In genomic region chr2:153458022-153458441, GRCm38 (mm10) we compare ENCODE assay signal across 10 mouse cellular contexts. TPM values are rescaled to one million over a fixed set of nuclear protein-coding genes. Genes with fewer than 3 reads are reported as not detected.
DNase-seq lines count a peak whose midpoint lies in the region; ATAC-seq lines count a peak whose summit lies in the region.
"Had no signal": no experiment of that assay in that cellular context is flagged by ENCODE, and none has a peak within 500 bp of the region (broad histone marks: within the 10 kb centered on the region; RNA-seq: fewer than 3 reads in every experiment).

No protein-coding gene starts in this region.

- no peaks in the 10 kb centered on the region for H3K9me3 ChIP-seq in heart, embryonic 12.5 days (replicated peaks)
- no peaks in the 10 kb centered on the region for H3K9me3 ChIP-seq in stomach, embryonic 14.5 days (ENCODE audit: control insufficient read depth, low read depth, low read length)

- ATAC-seq in heart, embryonic 12.5 days (ENCODE audit: insufficient number of reproducible peaks, low FRiP score) = peak; percentile 47
- ATAC-seq in stomach, embryonic 14.5 days (ENCODE audit: insufficient number of reproducible peaks, insufficient read depth, low FRiP score, low read depth) = peak; percentile 36; the same call in 1 of the 2 replicates
- no peak for ATAC-seq in frontal cortex, adult (ENCODE audit: low TSS enrichment)
- ATAC-seq: Patski had no signal

- H3K36me3 ChIP-seq in heart, embryonic 12.5 days = peaks cover 9% of the 10 kb centered on the region; the same call in 1 of the 2 replicates
- H3K36me3 ChIP-seq in stomach, embryonic 14.5 days (ENCODE audit: control insufficient read depth, insufficient read depth, low read length) = no peaks in the 10 kb centered on the region

- no peak overlapping the region for H3K4me2 ChIP-seq in heart, embryonic 12.5 days
- H3K4me2 ChIP-seq in stomach, embryonic 14.5 days (replicated peaks; ENCODE audit: low read depth, low read length) = no peak overlapping the region

- peak overlapping the region; percentile 65 for H3K27ac ChIP-seq in heart, embryonic 12.5 days (ENCODE audit: poor library complexity, severe bottlenecking)
- H3K27ac ChIP-seq in stomach, embryonic 14.5 days (ENCODE audit: low read length) = peak overlapping the region; percentile 74; the same call in 1 of the 2 replicates

- WGBS in heart, embryonic 12.5 days = 39% methylated on average over 3 of the region's 3 CpGs
- WGBS in stomach, embryonic 14.5 days = 42% methylated on average over 3 of the region's 3 CpGs

- H3K27me3 ChIP-seq in heart, embryonic 12.5 days (replicated peaks) = no peaks in the 10 kb centered on the region
- no peaks in the 10 kb centered on the region for H3K27me3 ChIP-seq in stomach, embryonic 14.5 days (ENCODE audit: control insufficient read depth, insufficient read depth, low read length)
- H3K27me3 ChIP-seq: Patski had no signal

- DNase-seq in lung, postnatal 10 days = peak; percentile 33
- no peak for DNase-seq in lung, postnatal 36 days
- peak; percentile 33 for DNase-seq in kidney, postnatal 14 days
- DNase-seq in spleen, adult 18-20 months = no peak
- DNase-seq in thymus, postnatal 4 days = no peak

- no peak overlapping the region for H3K4me3 ChIP-seq in heart, embryonic 12.5 days
- no peak overlapping the region for H3K4me3 ChIP-seq in stomach, embryonic 14.5 days (ENCODE audit: low read depth, low read length)

- H3K4me1 ChIP-seq in heart, embryonic 12.5 days (replicated peaks) = peaks cover 74% of the 10 kb centered on the region
- H3K4me1 ChIP-seq in stomach, embryonic 14.5 days (ENCODE audit: control insufficient read depth, insufficient read depth, low read length) = peaks cover 5% of the 10 kb centered on the region; the same call in 1 of the 2 replicates

- 0 out of 2 replicates have a peak overlapping the region, but pooled peaks have one; percentile 24 for H3K9ac ChIP-seq in heart, embryonic 12.5 days
- no peak overlapping the region for H3K9ac ChIP-seq in stomach, embryonic 14.5 days (replicated peaks; ENCODE audit: low read depth, low read length)

RNA-seq across cellular contexts. Expression of gene 4930404H24Rik, which starts 34.6 kb away (rescaled TPM):
- polyA plus RNA-seq in heart, embryonic 12.5 days (2016; fragmentation: Nextera tagmentation; extraction: Ambion mirVana) = not detected in 2 replicates
- polyA plus RNA-seq in stomach, embryonic 14.5 days (2014; fragmentation: Nextera tagmentation; extraction: Ambion mirVana) = not detected in 2 replicates
- polyA plus RNA-seq: cortical plate, adult 2 months; Patski had no signal

Comparison
In these comparisons a context has a peak if more than half of its experiments do, and no peak if none do; other contexts are left out.
1. DNase-seq: peak in lung, postnatal 10 days (single experiment) and kidney, postnatal 14 days (single experiment); none in lung, postnatal 36 days (single experiment), spleen, adult 18-20 months (0 of 2) and thymus, postnatal 4 days (single experiment).